Mouse (Mus musculus) megakaryocyte, embryonic 14.5 days (primary cell): ENCODE measurements around the gene Gpc6.

Experiments
- FLI1 ChIP-seq: IDR thresholded peaks from 2 replicates; pipeline ENCODE4 v1.6.1; 2012; ENCODE audit warnings: low read length, inconsistent platforms, mixed read lengths
- GATA1 ChIP-seq: IDR thresholded peaks from 3 replicates; pipeline ENCODE4 v1.6.1; 2012; ENCODE audit warnings: mixed read lengths, low read length, inconsistent platforms, borderline replicate concordance

DNA sequence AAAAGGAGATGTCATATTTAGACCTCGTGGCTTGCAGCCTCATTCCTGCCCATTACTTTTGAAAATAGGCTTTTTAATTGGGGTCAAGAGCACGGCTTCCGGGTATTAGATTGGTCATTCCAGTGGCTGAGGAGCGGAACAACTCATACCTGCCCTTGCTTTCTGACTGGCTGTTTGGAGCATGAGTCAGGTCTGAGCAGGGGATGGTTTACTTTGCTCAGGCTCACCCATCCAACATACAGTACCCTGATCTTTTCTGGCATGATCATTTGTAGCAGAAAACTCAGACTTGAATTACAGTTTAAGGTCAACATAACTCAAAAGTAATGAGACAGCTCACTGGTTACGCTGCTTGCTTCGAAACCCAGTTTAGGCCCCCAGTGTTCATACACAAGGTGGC lies 1068.7 kb downstream of the Gpc6 start:
- TF ChIP-seq GATA1 (no peak), FLI1 (no peak)
